Mouse (Mus musculus) small intestine, adult 2 months (tissue): ENCODE measurements around the gene Kpna2. TPM values are rescaled to one million over a fixed set of nuclear protein-coding genes. Genes with fewer than 3 reads are reported as not detected.
"Not testable (repeated sequence)": the region's sequence is repeated elsewhere in the genome, so short reads cannot be mapped to it uniquely, and the experiment has no call there.

Source experiments
- H3K27ac ChIP-seq: fragments of 200-500 bp; 2 replicates; pipeline ENCODE4 v1.5.1; 2012; ENCODE audit warnings: low read depth, low read length, control low read depth, inconsistent platforms; ENCODE audit not compliant: insufficient read depth
- H3K27me3 ChIP-seq: fragments of 200-500 bp; 2 replicates; pipeline ENCODE4 v1.6.1; 2012; ENCODE audit warnings: mild to moderate bottlenecking, moderate library complexity, low read length, inconsistent platforms; ENCODE audit not compliant: control insufficient read depth, insufficient read depth
- H3K36me3 ChIP-seq: fragments of 200-500 bp; 2 replicates; pipeline ENCODE4 v1.6.1; 2012; ENCODE audit warnings: mild to moderate bottlenecking, low read length, control low read depth, inconsistent platforms; ENCODE audit not compliant: control insufficient read depth, insufficient read depth
- H3K4me1 ChIP-seq: fragments of 200-500 bp; 2 replicates; pipeline ENCODE4 v1.6.1; 2012; ENCODE audit warnings: low read length, inconsistent platforms, mixed read lengths; ENCODE audit not compliant: control insufficient read depth, insufficient read depth, insufficient read length
- H3K4me3 ChIP-seq: fragments of 200-500 bp; 2 replicates; pipeline ENCODE4 v1.5.1; 2012; ENCODE audit warnings: low read depth, mild to moderate bottlenecking, control low read depth, inconsistent platforms, low read length, moderate library complexity
- CTCF ChIP-seq: fragments of 200-500 bp; IDR thresholded peaks from 2 replicates; pipeline ENCODE4 v1.5.1; 2012; ENCODE audit warnings: low read depth, mild to moderate bottlenecking, control low read depth, inconsistent platforms, low read length, moderate library complexity, mixed read lengths; ENCODE audit not compliant: insufficient replicate concordance, insufficient read length; ENCODE audit errors: extremely low read depth
- POLR2A ChIP-seq: fragments of 200-500 bp; IDR thresholded peaks from 2 replicates; pipeline ENCODE4 v1.6.1; 2012; ENCODE audit warnings: low read depth, mild to moderate bottlenecking, control low read depth, inconsistent platforms, low read length, moderate library complexity
- WGBS: fragments of 180-500 bp; shearing (Covaris S2); methylation state at CpG from one replicate; pipeline ENCODE4 v1.1.7; 2018; 5-methylcytosine and 5-hydroxymethylcytosine counted together
- polyA plus RNA-seq: library from polyadenylated mRNA; depleted of rRNA; stranded (reverse); fragments of >200 nt; gene quantifications from 2 replicates; pipeline ENCODE4 v1.2.3, GENCODE M21; 2012

Kpna2 gene
- polyA plus RNA-seq, 1 experiment: 15.2 TPM

DNA sequence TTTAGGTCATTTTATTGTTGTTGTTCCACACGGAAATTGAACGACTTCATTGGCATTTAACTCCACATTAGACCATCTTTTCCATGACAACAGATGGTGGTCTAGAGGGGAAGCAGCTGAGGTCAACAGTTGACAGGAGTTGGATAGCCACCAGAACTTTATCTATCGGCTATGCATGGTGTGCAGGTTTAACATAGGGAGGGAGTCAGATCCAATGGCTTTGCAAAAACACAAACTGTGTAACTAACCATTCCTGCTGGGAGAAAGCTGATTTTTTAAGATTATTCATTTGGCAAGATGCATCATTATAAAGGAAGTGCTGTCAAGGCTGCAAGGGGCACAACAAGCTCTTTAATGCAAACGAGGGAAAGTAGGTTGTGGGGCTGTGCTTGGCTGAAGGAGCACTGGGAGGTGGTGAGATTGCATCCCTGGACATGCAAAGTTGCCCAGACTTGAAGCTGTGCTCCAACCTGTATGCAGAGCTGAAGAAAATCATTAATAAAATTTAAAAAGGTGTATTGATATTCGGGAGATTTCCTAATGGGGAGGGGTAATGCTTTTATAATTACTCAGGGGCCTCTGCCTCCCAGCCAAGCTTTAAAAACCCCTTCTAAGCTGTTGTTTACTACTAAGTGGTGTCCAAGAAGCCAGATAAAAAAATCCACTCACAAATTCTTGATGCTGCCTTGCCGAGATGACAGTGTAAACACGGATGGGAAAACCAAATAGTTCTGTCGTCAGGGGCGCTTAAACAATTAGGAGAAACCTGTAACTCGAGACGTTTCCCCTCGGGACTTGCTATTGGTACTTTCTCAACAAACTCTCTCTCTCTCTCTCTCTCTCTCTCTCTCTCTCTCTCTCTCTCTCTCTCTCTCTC is 27.5 kb upstream of the Kpna2 start:
- Histone ChIP-seq H3K4me1 (peaks cover 13% of the 10 kb centered on the region), H3K36me3 (no peaks in the 10 kb centered on the region), H3K4me3 (peak overlapping the region; percentile 84; the same call in 1 of the 2 replicates), H3K27ac (no peak overlapping the region), H3K27me3 (peaks cover 6% of the 10 kb centered on the region; the same call in 1 of the 2 replicates)
- 9% methylated on average over 12 of the region's 12 CpGs for WGBS
- no peak for TF ChIP-seq POLR2A
- TF ChIP-seq CTCF: no peak

GRCm38 (mm10) chr11:107025411-107026321 is 26.3 kb upstream of the Kpna2 start, which contains the start of gene 1810010H24Rik:
1810010H24Rik (plus strand) TSS chr11:107025681.
- H3K27me3 ChIP-seq: peaks cover 6% of the 10 kb centered on the region; the same call in 1 of the 2 replicates
- H3K27ac ChIP-seq: no peak within 1 kb of the TSS
- peaks cover 13% of the 10 kb centered on the region for H3K4me1 ChIP-seq
- no peak for TF ChIP-seq CTCF
- no peak for TF ChIP-seq POLR2A
- H3K4me3 ChIP-seq: peak within 1 kb of the TSS; percentile 60
- H3K36me3 ChIP-seq: no peaks in the 10 kb centered on the region
- 3% methylated on average over 45 of the region's 45 CpGs for WGBS

DNA sequence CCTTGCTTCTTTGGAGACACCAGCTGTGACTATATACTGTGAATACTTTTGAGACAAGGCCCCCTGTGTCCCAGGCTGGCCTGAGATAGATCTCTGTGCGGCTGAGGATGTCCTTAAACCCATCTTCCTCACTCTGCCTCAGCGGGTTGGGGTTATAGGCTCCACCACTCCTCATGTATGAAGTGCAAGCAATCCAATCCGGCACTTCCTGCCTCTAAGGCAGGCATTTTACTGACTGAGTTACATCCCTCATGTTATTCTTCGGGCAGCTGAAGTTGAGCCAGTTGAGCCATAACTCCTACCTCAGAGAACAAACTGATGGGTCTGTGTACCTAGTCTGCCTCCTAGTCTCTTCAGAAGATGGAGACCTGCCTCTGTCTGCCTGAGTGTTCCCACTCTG is 25.1 kb upstream of the Kpna2 start:
- Histone ChIP-seq H3K4me3 (no peak overlapping the region), H3K4me1 (peaks cover 9% of the 10 kb centered on the region), H3K36me3 (no peaks in the 10 kb centered on the region), H3K27ac (no peak overlapping the region), H3K27me3 (peaks cover 6% of the 10 kb centered on the region; the same call in 1 of the 2 replicates)
- WGBS: 79% methylated on average over 4 of the region's 4 CpGs
- no peak for TF ChIP-seq POLR2A
- no peak for TF ChIP-seq CTCF

DNA sequence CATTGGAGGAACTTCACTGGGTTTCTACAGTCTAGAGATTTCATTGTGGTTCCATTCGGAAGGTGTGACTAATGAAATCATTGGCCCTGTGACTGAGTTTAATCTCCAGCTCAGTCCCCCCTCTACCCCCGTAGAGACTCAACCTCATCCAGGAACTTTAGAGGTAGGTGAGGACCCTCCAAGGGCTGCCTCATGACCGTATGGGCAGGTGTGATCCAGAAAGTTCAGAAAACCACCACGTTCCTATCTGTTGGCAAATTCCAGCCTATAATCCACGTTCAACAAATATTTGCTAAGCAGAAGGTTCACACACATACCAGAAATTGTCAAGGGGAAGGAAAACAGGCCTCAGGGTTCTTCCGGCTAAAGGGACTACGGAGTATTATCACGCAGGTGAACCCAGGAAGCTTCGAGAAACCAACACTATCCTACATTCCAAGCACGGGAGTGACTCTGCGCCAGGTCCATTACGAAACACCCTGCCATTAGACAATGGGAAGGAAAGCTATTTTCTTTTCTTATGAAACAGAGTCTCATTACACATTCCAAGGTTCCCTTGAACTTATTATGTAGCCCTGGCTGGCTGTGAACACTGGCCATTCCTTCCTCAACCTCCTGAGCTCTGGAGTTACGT is 22.8 kb upstream of the Kpna2 start:
- WGBS: 41% methylated on average over 13 of the region's 13 CpGs
- Histone ChIP-seq H3K36me3 (no peaks in the 10 kb centered on the region), H3K4me1 (peaks cover 8% of the 10 kb centered on the region; the same call in 1 of the 2 replicates), H3K27me3 (peaks cover 6% of the 10 kb centered on the region; the same call in 1 of the 2 replicates), H3K4me3 (no peak overlapping the region), H3K27ac (no peak overlapping the region)
- no peak for TF ChIP-seq POLR2A
- no peak for TF ChIP-seq CTCF

DNA sequence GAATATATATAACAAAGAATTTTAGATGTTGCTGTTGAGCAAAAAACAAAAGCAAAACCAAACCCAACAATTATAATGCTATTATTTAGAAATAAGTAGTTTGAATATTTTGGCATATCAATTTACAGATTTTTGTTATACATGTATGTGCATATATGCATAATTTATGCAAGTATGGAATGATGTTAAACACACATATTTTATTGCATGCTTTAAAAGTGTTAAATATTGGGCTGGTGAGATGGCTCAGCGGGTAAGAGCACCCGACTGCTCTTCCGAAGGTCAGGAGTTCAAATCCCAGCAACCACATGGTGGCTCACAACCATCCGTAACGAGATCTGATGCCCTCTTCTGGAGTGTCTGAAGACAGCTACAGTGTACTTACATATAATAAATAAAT is 20.4 kb upstream of the Kpna2 start:
- H3K4me1 ChIP-seq, H3K36me3 ChIP-seq, H3K27me3 ChIP-seq, H3K4me3 ChIP-seq, H3K27ac ChIP-seq: not testable (repeated sequence)
- WGBS: 95% methylated on average over 5 of the region's 5 CpGs

DNA sequence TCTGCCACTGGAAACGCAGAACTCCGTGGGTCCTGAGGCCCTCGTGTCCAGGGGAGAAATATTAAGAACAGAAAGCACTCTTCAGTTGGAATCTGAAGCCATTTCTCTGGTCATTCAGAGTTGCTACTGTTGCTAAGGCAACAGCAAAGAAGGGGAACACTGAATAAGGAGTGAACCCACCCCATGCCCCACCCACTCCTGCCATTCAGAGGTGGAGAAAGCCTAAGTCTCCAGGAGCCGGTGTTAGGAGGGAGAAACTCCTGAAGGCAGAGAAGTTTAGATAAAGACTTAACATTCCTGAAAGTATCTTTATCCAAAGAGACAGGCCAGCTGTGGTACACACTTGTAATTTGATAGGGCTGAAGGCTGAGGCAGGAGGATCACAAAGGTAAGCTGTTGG is 20.0 kb upstream of the Kpna2 start:
- TF ChIP-seq POLR2A: no peak
- TF ChIP-seq CTCF: no peak
- 80% methylated on average over 4 of the region's 4 CpGs for WGBS

More for the DNA sequence above, 20.0 kb upstream of the Kpna2 start:
- H3K27ac ChIP-seq: no peak overlapping the region
- no peak overlapping the region for H3K4me3 ChIP-seq
- no peaks in the 10 kb centered on the region for H3K27me3 ChIP-seq
- no peaks in the 10 kb centered on the region for H3K36me3 ChIP-seq
- peaks cover 6% of the 10 kb centered on the region; the same call in 1 of the 2 replicates for H3K4me1 ChIP-seq
